Mouse (Mus musculus) olfactory bulb, adult 2 months (tissue): ENCODE results near the gene St5.

Source experiments
- CTCF ChIP-seq: fragments of 200-500 bp; IDR thresholded peaks from 2 replicates; pipeline ENCODE4 v1.5.1; 2012; ENCODE audit warnings: low read depth, mild to moderate bottlenecking, low read length, moderate library complexity; ENCODE audit not compliant: insufficient read depth
- POLR2A ChIP-seq: fragments of 200-500 bp; IDR thresholded peaks from 2 replicates; pipeline ENCODE4 v1.6.1; 2012; ENCODE audit warnings: mild to moderate bottlenecking, low read depth, low read length, moderate library complexity; ENCODE audit not compliant: insufficient read depth

- no peak for TF ChIP-seq POLR2A
- no peak for TF ChIP-seq CTCF
These were observed 592 bp upstream of the St5 start for GRCm38 (mm10) chr7:109704016-109704377.
